Mouse (Mus musculus) midbrain, embryonic 12.5 days (tissue): ENCODE results near the gene Icam2. TPM values are rescaled to one million over a fixed set of nuclear protein-coding genes. Genes with fewer than 3 reads are reported as not detected.
"Not testable (repeated sequence)": the region's sequence is repeated elsewhere in the genome, so short reads cannot be mapped to it uniquely, and the experiment has no call there.

ENCODE experiments used
- ATAC-seq: fragments of 200-750 bp; cut with Nextera tagmentation; 2 replicates; pipeline ENCODE4 v1.8.0; 2017; ENCODE audit warnings: low read depth, moderate TSS enrichment, moderate library complexity; ENCODE audit not compliant: low FRiP score
- H3K27ac ChIP-seq: fragments of 300-500 bp; sonication (generic); replicated peaks from 2 replicates; pipeline ENCODE4 v1.5.1; 2016; ENCODE audit warnings: mild to moderate bottlenecking
- H3K27me3 ChIP-seq: fragments of 300-500 bp; sonication (generic); 2 replicates; pipeline ENCODE4 v1.6.1; 2016; ENCODE audit warnings: mild to moderate bottlenecking
- H3K36me3 ChIP-seq: fragments of 300-500 bp; sonication (generic); 2 replicates; pipeline ENCODE4 v1.6.1; 2016
- H3K4me1 ChIP-seq: fragments of 300-500 bp; sonication (generic); 2 replicates; pipeline ENCODE4 v1.6.1; 2016
- H3K4me2 ChIP-seq: fragments of 300-500 bp; sonication (generic); replicated peaks from 2 replicates; pipeline ENCODE4 v1.6.1; 2016; ENCODE audit warnings: mild to moderate bottlenecking, moderate library complexity
- H3K4me3 ChIP-seq: fragments of 300-500 bp; sonication (generic); 2 replicates; pipeline ENCODE4 v1.5.1; 2016; ENCODE audit warnings: mild to moderate bottlenecking
- H3K9ac ChIP-seq: fragments of 300-500 bp; sonication (generic); replicated peaks from 2 replicates; pipeline ENCODE4 v1.6.1; 2016; ENCODE audit warnings: mild to moderate bottlenecking, moderate library complexity
- H3K9me3 ChIP-seq: fragments of 300-500 bp; sonication (generic); 2 replicates; pipeline ENCODE4 v1.6.1; 2016; ENCODE audit warnings: mild to moderate bottlenecking
- WGBS: fragments of 180-500 bp; shearing (Covaris S2); methylation state at CpG from one replicate; pipeline ENCODE4 v1.1.7; 2016; 5-methylcytosine and 5-hydroxymethylcytosine counted together
- polyA plus RNA-seq: library from polyadenylated mRNA; unstranded; fragments of >200 nt; fragmentation: Nextera tagmentation; extraction: Ambion mirVana; gene quantifications from 2 replicates; pipeline ENCODE4 v1.2.1, GENCODE M21; 2016

Icam2 gene
- polyA plus RNA-seq, 1 experiment from 2014 or later = 12.5 TPM

DNA sequence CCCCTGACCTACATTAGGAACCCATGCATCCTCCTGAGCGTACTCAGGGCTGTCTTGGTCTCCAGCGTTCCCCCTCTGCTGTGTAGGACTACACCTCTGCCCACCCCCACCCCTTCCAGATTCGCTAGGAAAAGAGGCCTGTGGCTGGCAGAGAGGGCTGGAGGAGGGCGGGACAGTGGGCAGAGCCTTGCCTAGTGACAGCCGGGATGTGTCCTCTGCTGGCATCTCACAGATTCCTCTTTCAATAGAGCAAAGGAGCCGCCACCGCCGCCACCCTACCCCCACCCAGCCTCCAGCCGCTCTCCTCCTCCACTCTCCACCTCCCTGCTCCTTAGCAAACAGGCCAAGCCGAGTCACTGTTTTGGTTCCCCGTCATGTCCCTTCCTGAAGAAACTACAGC, 23.2 kb downstream of the Icam2 start:
- Histone ChIP-seq H3K27ac (peak overlapping the region; percentile 39), H3K4me1 (peaks cover 11% of the 10 kb centered on the region), H3K9me3 (no peaks in the 10 kb centered on the region), H3K9ac (peak overlapping the region; percentile 31; the same call in 1 of the 2 replicates), H3K4me2 (peak overlapping the region; percentile 34), H3K27me3 (no peaks in the 10 kb centered on the region), H3K36me3 (no peaks in the 10 kb centered on the region), H3K4me3 (no peak overlapping the region)
- WGBS = 4% methylated on average over 11 of the region's 11 CpGs
- peak; percentile 60 for ATAC-seq

DNA sequence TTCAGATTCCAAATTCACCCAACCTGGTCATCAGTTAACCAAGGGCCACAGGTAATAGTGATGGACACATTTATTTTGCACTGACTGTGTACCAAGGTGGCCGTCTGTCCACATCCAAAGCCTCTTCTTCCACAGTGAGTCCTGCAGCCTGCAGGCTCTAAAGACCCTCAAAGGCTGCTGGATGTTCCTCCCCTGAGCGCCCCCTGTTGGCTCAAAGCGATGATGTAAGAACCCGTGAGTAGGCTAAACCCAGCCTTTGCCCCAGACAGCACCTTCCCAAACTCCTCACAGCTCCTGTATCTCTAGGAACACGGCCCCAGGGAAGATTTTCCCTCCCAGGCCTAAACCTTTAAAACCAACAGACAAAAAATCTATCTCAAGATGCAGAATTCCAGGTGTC, 28.5 kb downstream of the Icam2 start:
- WGBS = 13% methylated on average over 5 of the region's 5 CpGs
- Histone ChIP-seq H3K9me3 (no peaks in the 10 kb centered on the region), H3K4me3 (no peak overlapping the region), H3K9ac (no peak overlapping the region), H3K27me3 (no peaks in the 10 kb centered on the region), H3K36me3 (no peaks in the 10 kb centered on the region), H3K27ac (no peak overlapping the region), H3K4me2 (no peak overlapping the region), H3K4me1 (peaks cover under 1% of the 10 kb centered on the region; the same call in 1 of the 2 replicates)
- no peak for ATAC-seq

GRCm38 (mm10) chr11:106355382-106356128, 32.3 kb downstream of the Icam2 start:
- WGBS = 79% methylated on average over 19 of the region's 19 CpGs
- H3K9me3 ChIP-seq = no peaks in the 10 kb centered on the region
- no peaks in the 10 kb centered on the region for H3K36me3 ChIP-seq
- H3K27ac ChIP-seq = no peak overlapping the region
- no peak for ATAC-seq
- H3K4me2 ChIP-seq = no peak overlapping the region
- no peaks in the 10 kb centered on the region for H3K27me3 ChIP-seq
- H3K4me1 ChIP-seq = no peaks in the 10 kb centered on the region
- no peak overlapping the region for H3K4me3 ChIP-seq
- H3K9ac ChIP-seq = no peak overlapping the region

- no peak overlapping the region for H3K4me3 ChIP-seq
- no peaks in the 10 kb centered on the region for H3K36me3 ChIP-seq
- H3K27me3 ChIP-seq = no peaks in the 10 kb centered on the region
- WGBS = 76% methylated on average over 1 of the region's 1 CpGs
- no peak overlapping the region for H3K4me2 ChIP-seq
- ATAC-seq = no peak
- H3K27ac ChIP-seq = no peak overlapping the region
- no peaks in the 10 kb centered on the region for H3K4me1 ChIP-seq
- no peak overlapping the region for H3K9ac ChIP-seq
- H3K9me3 ChIP-seq = no peaks in the 10 kb centered on the region
Observed at GRCm38 (mm10) chr11:106354181-106354580, 33.7 kb downstream of the Icam2 start.

- no peaks in the 10 kb centered on the region for H3K27me3 ChIP-seq
- H3K4me3 ChIP-seq = no peak within 1 kb of the TSS
- no peaks in the 10 kb centered on the region for H3K4me1 ChIP-seq
- H3K27ac ChIP-seq = no peak within 1 kb of the TSS
- no peak within 1 kb of the TSS for H3K4me2 ChIP-seq
- no peak for ATAC-seq
- H3K9me3 ChIP-seq = no peaks in the 10 kb centered on the region
- H3K36me3 ChIP-seq = no peaks in the 10 kb centered on the region
- H3K9ac ChIP-seq = no peak within 1 kb of the TSS
- 90% methylated on average over 12 of the region's 12 CpGs for WGBS
Observed at GRCm38 (mm10) chr11:106353188-106353587, 34.7 kb downstream of the Icam2 start, which contains the start of gene Scn4a. Scn4a (minus strand) TSS chr11:106353288.

GRCm38 (mm10) chr11:106351941-106352340, 35.9 kb downstream of the Icam2 start:
- Histone ChIP-seq H3K27ac (no peak overlapping the region), H3K4me2 (no peak overlapping the region), H3K4me1 (no peaks in the 10 kb centered on the region), H3K4me3 (no peak overlapping the region), H3K9me3 (no peaks in the 10 kb centered on the region), H3K36me3 (no peaks in the 10 kb centered on the region), H3K27me3 (no peaks in the 10 kb centered on the region), H3K9ac (no peak overlapping the region)
- WGBS = 85% methylated on average over 4 of the region's 4 CpGs
- no peak for ATAC-seq

- Histone ChIP-seq H3K4me3 (no peak overlapping the region), H3K27me3 (no peaks in the 10 kb centered on the region), H3K9ac (no peak overlapping the region), H3K4me2 (no peak overlapping the region), H3K4me1 (no peaks in the 10 kb centered on the region), H3K27ac (no peak overlapping the region), H3K9me3 (no peaks in the 10 kb centered on the region), H3K36me3 (no peaks in the 10 kb centered on the region)
- 69% methylated on average over 3 of the region's 3 CpGs for WGBS
- no peak for ATAC-seq
Observed at GRCm38 (mm10) chr11:106351253-106351652, 36.6 kb downstream of the Icam2 start.

DNA sequence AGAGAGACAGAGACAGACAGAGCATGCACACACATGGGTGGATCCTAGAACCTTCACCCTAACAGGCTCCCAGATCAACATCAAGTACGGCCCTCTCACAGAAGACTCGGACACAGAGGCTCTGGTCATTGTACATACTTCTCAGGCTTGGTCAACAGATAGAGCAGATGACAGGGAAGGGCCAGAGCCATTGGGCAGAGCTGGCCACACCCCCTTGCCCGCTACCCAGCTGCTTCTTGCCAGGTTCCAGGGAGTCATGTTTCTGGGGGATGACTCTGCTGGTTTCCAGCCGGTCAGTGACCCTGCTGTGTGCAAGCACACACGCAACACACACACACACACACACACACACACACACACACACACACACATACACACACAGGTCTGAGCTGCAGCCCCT, 37.0 kb downstream of the Icam2 start:
- Histone ChIP-seq H3K9ac (no peak overlapping the region), H3K4me3 (no peak overlapping the region), H3K4me2 (no peak overlapping the region), H3K9me3 (no peaks in the 10 kb centered on the region), H3K4me1 (no peaks in the 10 kb centered on the region), H3K36me3 (no peaks in the 10 kb centered on the region), H3K27me3 (no peaks in the 10 kb centered on the region), H3K27ac (no peak overlapping the region)
- no peak for ATAC-seq
- 60% methylated on average over 5 of the region's 5 CpGs for WGBS

GRCm38 (mm10) chr11:106349772-106350171, 38.1 kb downstream of the Icam2 start:
- 89% methylated on average over 6 of the region's 6 CpGs for WGBS

DNA sequence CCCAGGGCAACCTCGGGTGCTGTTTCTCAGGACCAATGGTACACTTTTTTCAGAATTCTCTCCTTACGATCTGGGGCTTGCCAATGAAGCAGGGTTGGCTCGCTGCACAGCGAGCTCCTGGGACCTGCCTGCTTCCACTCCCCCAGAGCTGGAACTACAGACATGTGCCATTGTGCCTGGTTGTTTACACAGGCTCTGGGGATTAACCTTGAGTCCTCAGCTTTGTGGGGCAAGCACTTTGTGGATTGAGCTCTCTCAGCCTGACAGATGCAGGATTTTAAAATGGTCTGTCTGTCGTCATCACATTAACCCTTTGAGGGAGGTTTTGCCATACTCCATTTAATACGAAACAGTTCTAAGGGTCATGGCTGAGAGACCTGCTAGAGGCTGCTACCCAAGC, 43.0 kb downstream of the Icam2 start:
- ATAC-seq = no peak
- Histone ChIP-seq H3K4me1 (peaks cover 13% of the 10 kb centered on the region; the same call in 1 of the 2 replicates), H3K4me3 (no peak overlapping the region), H3K27me3 (peaks cover 8% of the 10 kb centered on the region), H3K27ac (peak overlapping the region; percentile 50; the same call in 1 of the 2 replicates), H3K4me2 (0 out of 2 replicates have a peak overlapping the region, but pooled peaks have one; percentile 2), H3K9ac (0 out of 2 replicates have a peak overlapping the region, but pooled peaks have one; percentile 11), H3K9me3 (no peaks in the 10 kb centered on the region), H3K36me3 (no peaks in the 10 kb centered on the region)
- WGBS = 29% methylated on average over 6 of the region's 6 CpGs

More at GRCm38 (mm10) chr11:106349772-106350171, 38.1 kb downstream of the Icam2 start:
- H3K4me1 ChIP-seq = peaks cover 5% of the 10 kb centered on the region; the same call in 1 of the 2 replicates
- no peak overlapping the region for H3K4me2 ChIP-seq
- H3K4me3 ChIP-seq = no peak overlapping the region
- no peak overlapping the region for H3K9ac ChIP-seq
- no peak for ATAC-seq
- H3K27me3 ChIP-seq = no peaks in the 10 kb centered on the region
- no peaks in the 10 kb centered on the region for H3K36me3 ChIP-seq
- H3K9me3 ChIP-seq = no peaks in the 10 kb centered on the region
- no peak overlapping the region for H3K27ac ChIP-seq

- WGBS = 86% methylated on average over 9 of the region's 9 CpGs
- no peak overlapping the region for H3K27ac ChIP-seq
- no peak for ATAC-seq
Observed at GRCm38 (mm10) chr11:106340990-106341520, 46.8 kb downstream of the Icam2 start.

GRCm38 (mm10) chr11:106339323-106339722, 48.6 kb downstream of the Icam2 start:
- not testable (repeated sequence) for H3K36me3 ChIP-seq, H3K27ac ChIP-seq, H3K4me2 ChIP-seq, H3K9ac ChIP-seq, H3K4me1 ChIP-seq, H3K4me3 ChIP-seq, ATAC-seq, H3K27me3 ChIP-seq, H3K9me3 ChIP-seq
- WGBS = 98% methylated on average over 4 of the region's 4 CpGs

More at GRCm38 (mm10) chr11:106340990-106341520, 46.8 kb downstream of the Icam2 start:
- Histone ChIP-seq H3K4me1 (peaks cover 18% of the 10 kb centered on the region), H3K27me3 (peaks cover 8% of the 10 kb centered on the region), H3K4me2 (no peak overlapping the region), H3K4me3 (no peak overlapping the region), H3K9ac (no peak overlapping the region), H3K36me3 (no peaks in the 10 kb centered on the region), H3K9me3 (no peaks in the 10 kb centered on the region; the same call in 1 of the 2 replicates)
